Mouse (Mus musculus): ENCODE data around the gene Gm19684.

DNA sequence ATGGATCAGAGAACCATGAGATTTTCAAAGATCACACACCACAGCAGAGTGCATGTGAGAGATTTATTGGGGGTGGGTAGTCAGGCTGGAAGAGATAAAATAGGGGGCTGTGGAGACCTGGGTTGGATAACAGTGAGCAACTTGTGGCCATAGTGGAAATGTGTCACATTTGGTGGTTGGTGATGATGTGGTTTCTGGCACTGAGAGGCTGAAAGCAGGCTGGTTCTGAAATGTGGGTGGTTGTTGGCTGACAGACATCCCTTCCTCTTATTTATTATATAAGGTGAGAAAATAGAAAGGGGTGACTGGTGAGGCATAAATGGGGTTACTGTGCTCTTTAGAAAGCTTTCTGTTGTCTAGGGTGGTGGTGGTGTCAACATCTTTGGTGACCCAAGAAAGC, 48.3 kb downstream of the Gm19684 start:
- no peak for TF ChIP-seq CTCF (IDR thresholded peaks at IDR 0.05)
- no peak for TF ChIP-seq EP300 (IDR thresholded peaks at IDR 0.05)
